Mouse (Mus musculus): ENCODE measurements at regions not wholly inside any gene's neighbourhood (a gene's known extent, or its start where the extent isn't known, plus 50 kb on each side); places are given as distances from the start of the nearest gene placed in this dataset.

- peak; percentile 93 for DNase-seq
Observed at GRCm38 (mm10) chr9:66646226-66646625, 53.3 kb upstream of the Usp3 start.

- peak; percentile 48 for DNase-seq
Observed at GRCm38 (mm10) chr9:66651306-66651705, 58.4 kb upstream of the Usp3 start.

DNA sequence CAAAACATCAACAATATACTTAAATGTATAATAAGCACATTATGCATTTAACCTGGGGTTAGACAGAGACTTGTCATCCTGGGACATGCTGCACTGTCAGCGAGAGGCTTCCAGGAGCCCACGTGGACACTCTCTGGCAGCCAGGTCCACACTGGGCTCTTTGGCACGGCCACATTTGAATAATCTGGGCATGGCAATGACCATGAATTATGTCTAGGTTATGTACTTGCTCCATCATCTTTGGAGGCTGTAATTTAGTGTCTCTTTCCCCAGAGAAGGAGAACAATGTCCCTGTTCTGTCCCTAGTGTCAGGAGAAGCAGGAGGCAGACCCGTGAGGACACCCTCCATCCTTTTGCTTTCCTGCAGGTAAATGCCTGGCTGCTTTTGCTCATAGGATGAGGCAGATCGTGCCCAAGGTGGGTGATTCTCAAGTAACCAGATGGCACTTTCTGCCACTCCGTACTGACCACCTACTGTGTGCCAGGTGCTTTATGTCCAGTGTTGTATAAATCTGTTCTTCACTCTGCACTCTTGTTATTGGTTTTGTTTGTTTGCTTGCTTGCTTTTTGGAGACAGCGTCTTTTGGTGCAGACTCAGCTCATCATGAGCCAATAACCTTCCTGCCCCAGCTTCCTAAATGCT, 56.2 kb upstream of the Car12 start:
- no peak for DNase-seq

- DNase-seq: no peak
Observed at GRCm38 (mm10) chr9:66658707-66659242, 54.7 kb upstream of the Car12 start.

GRCm38 (mm10) chr9:66659781-66660445, 53.6 kb upstream of the Car12 start:
- no peak for DNase-seq

GRCm38 (mm10) chr9:66661596-66661995, 51.9 kb upstream of the Car12 start:
- no peak for DNase-seq

- DNase-seq: no peak
Observed at GRCm38 (mm10) chr9:66662443-66662842, 51.0 kb upstream of the Car12 start.

All from kidney, postnatal 14 days (tissue).